Mouse (Mus musculus): ENCODE measurements around the gene Sstr5. TPM values are rescaled to one million over a fixed set of nuclear protein-coding genes. Genes with fewer than 3 reads are reported as not detected.

Gene Sstr5
- polyA plus RNA-seq, 1 experiment from 2014 or later = not detected

DNA sequence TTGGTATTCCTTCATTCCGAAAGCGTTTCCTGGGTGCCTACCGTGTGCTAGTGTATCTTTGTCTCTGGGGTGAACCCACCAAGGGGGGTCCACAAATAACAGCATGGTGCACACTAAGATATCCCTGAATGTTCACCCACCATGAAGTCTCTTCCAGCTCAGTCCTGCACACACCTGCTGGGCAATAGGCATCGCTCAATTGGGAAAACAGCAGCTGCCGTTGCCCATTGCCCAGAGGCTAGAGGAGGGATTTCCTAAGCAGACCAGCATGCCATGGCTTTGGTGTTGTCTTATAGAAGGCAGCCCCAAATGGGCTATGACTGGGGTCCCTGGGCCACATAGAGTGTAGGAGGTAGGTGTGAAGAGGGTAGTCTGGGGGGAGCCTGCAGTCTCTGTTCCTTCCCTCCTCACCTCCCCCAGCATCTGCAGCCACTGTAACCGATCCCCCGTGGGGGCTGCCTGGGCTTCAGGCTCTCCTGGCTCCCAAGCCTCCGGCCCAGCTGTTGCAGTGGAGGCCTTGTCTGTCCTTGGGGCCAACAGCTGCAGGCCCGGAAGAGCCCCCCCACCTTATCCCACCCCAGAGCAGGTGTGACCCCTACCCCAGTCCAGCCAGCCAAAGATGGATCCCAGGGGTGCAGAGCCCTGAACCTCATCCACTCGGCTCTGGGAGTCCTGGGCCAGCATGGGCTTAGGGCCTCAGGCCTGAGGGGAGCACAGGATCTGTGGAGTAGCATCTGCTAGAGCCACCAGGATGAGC is 13.2 kb upstream of the Sstr5 start:
- Histone ChIP-seq H3K27ac (peak overlapping the region; percentile 11; the same call in 1 of the 2 replicates), H3K4me1 (0 out of 2 replicates have a peak, but pooled peaks cover 3% of the 10 kb centered on the region), H3K36me3 (replicated peaks) (no peaks in the 10 kb centered on the region), H3K9me3 (no peaks in the 10 kb centered on the region), H3K4me3 (no peak overlapping the region), H3K27me3 (ENCODE audit: poor library complexity, severe bottlenecking) (peaks cover 15% of the 10 kb centered on the region; the same call in 1 of the 2 replicates)
- WGBS = 80% methylated on average over 10 of the region's 10 CpGs
- DNase-seq (ENCODE audit: extremely low spot score, low spot score) = no peak

DNA sequence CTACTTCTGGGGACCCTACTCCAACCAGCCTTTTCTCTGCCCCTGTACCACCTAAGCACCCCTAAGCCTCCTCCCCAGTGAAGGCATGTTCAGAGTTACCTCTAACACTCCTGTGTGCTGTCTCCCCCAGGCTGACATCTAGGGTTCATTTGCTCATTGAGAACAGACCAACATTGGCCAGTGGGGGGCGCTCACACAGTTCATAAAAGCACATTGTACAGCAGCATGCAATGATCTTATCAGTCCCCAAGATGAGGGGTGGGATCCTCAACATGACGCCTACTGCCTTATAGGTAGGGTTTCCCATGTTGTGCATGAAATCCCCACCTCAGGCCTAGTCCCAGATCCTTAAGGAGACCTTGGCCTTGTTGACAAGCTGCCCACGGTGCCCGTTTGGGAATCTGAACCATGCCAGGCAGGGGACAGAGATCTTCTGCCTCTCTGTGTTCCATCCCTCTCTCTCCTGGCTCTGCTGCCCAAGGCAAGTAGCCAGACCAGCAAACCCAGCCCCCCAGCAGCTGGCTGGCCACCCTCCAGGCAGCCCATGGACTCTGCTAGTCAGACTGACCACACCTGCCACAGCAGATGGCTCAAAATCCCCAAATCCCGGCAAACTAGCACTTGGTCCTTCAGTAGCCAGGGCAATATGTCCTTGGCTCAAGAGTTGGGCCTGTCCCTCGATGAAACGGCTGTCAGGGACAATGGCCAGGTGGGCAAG is 11.9 kb upstream of the Sstr5 start:
- no peaks in the 10 kb centered on the region for H3K36me3 ChIP-seq (replicated peaks)
- peak; percentile 69 for DNase-seq (ENCODE audit: extremely low spot score, low spot score)
- H3K27ac ChIP-seq = 0 out of 2 replicates have a peak overlapping the region, but pooled peaks have one; percentile 30
- 61% methylated on average over 7 of the region's 7 CpGs for WGBS
- peaks cover 15% of the 10 kb centered on the region; the same call in 1 of the 2 replicates for H3K27me3 ChIP-seq (ENCODE audit: poor library complexity, severe bottlenecking)
- H3K4me3 ChIP-seq = no peak overlapping the region
- no peaks in the 10 kb centered on the region for H3K9me3 ChIP-seq
- 0 out of 2 replicates have a peak, but pooled peaks cover 3% of the 10 kb centered on the region for H3K4me1 ChIP-seq

- Histone ChIP-seq H3K4me3 (no peak overlapping the region), H3K27ac (no peak overlapping the region), H3K9me3 (no peaks in the 10 kb centered on the region), H3K36me3 (replicated peaks) (no peaks in the 10 kb centered on the region), H3K27me3 (ENCODE audit: poor library complexity, severe bottlenecking) (peaks cover 15% of the 10 kb centered on the region; the same call in 1 of the 2 replicates), H3K4me1 (0 out of 2 replicates have a peak, but pooled peaks cover 3% of the 10 kb centered on the region)
- WGBS = 30% methylated on average over 3 of the region's 3 CpGs
- DNase-seq (ENCODE audit: extremely low spot score, low spot score) = peak; percentile 64
These were observed 10.7 kb upstream of the Sstr5 start for GRCm38 (mm10) chr17:25507799-25508198.

DNA sequence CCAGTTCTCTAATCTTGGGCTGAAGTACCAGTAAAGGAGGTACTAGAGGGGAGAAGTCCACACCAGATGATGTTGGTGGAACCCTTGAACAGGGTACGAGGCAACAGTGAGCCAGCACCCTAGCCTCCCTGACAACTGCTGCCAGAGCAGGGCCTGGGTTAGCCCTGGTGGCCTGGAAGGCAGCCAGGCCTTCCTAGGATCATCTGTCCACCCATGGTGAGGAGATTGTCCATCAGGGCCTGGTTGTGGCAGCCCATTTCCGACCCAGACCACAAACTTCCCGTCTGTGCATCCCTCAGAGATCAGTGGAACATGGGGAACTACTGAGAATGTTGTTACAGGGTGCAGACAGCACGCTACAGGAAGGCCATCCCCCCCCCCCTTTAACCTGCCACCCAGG is 5.5 kb upstream of the Sstr5 start:
- no peak for DNase-seq (ENCODE audit: extremely low spot score, low spot score)
- WGBS = 75% methylated on average over 4 of the region's 4 CpGs

DNA sequence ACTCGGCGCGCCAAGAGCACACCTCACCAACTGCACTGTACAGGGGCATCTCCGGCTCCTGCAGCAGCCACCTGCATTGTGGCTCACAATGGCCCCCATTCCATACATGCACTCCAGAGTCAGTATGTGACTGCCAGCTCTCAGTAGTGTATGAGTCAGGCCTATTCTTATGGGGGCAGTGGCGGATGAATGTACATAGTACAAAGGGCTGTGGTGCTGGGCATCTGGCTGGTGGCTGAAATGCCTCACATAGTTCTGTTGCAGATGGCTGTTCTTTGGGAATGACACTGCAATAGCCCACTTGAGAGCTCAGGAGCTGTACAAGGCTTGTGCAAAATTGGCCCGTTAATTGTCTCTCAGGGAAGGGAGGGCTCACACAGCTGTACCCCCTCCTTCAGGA is 15.0 kb downstream of the Sstr5 start:
- 90% methylated on average over 6 of the region's 6 CpGs for WGBS
- Histone ChIP-seq H3K27ac (no peak overlapping the region), H3K4me3 (no peak overlapping the region), H3K36me3 (replicated peaks) (no peaks in the 10 kb centered on the region), H3K27me3 (ENCODE audit: poor library complexity, severe bottlenecking) (peaks cover 18% of the 10 kb centered on the region), H3K9me3 (no peaks in the 10 kb centered on the region), H3K4me1 (peaks cover 9% of the 10 kb centered on the region)
- no peak for DNase-seq (ENCODE audit: extremely low spot score, low spot score)

More for the DNA sequence above, 5.5 kb upstream of the Sstr5 start:
- Histone ChIP-seq H3K9me3 (no peaks in the 10 kb centered on the region), H3K27ac (no peak overlapping the region), H3K4me3 (no peak overlapping the region), H3K36me3 (replicated peaks) (no peaks in the 10 kb centered on the region), H3K4me1 (peaks cover 2% of the 10 kb centered on the region; the same call in 1 of the 2 replicates), H3K27me3 (ENCODE audit: poor library complexity, severe bottlenecking) (peaks cover 26% of the 10 kb centered on the region)

DNA sequence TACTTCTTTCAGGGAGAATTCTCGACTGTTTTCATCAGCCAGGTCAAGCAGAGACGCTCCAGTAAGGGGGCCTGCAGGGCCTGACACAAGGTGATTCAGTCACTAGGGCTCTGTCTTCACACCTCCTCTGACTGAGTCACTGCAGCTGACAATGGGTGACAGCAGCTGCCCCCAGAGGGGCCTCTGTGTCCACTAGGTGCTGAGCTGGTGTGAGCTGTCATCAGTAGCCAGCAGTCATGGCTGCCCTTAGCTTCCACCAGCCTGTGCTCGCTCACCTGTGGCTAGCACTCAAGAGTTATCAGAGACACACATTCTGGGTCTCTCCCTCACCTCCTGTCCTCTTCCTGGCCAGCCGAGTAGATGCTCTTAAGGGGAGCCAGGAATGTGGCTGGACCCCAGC is 16.3 kb downstream of the Sstr5 start:
- no peaks in the 10 kb centered on the region for H3K9me3 ChIP-seq
- no peak overlapping the region for H3K27ac ChIP-seq
- WGBS = 70% methylated on average over 4 of the region's 4 CpGs
- H3K4me3 ChIP-seq = no peak overlapping the region
- no peaks in the 10 kb centered on the region for H3K36me3 ChIP-seq (replicated peaks)
- DNase-seq (ENCODE audit: extremely low spot score, low spot score) = no peak
- H3K27me3 ChIP-seq (ENCODE audit: poor library complexity, severe bottlenecking) = peaks cover 30% of the 10 kb centered on the region
- peaks cover 19% of the 10 kb centered on the region for H3K4me1 ChIP-seq

GRCm38 (mm10) chr17:25480152-25480551 is 16.9 kb downstream of the Sstr5 start:
- Histone ChIP-seq H3K27ac (no peak overlapping the region), H3K4me3 (no peak overlapping the region), H3K4me1 (peaks cover 23% of the 10 kb centered on the region), H3K36me3 (replicated peaks) (no peaks in the 10 kb centered on the region), H3K27me3 (ENCODE audit: poor library complexity, severe bottlenecking) (peaks cover 37% of the 10 kb centered on the region), H3K9me3 (no peaks in the 10 kb centered on the region)
- no peak for DNase-seq (ENCODE audit: extremely low spot score, low spot score)
- 64% methylated on average over 8 of the region's 8 CpGs for WGBS

GRCm38 (mm10) chr17:25475946-25476744 is 20.9 kb downstream of the Sstr5 start:
- 40% methylated on average over 19 of the region's 19 CpGs for WGBS
- Histone ChIP-seq H3K9me3 (no peaks in the 10 kb centered on the region), H3K36me3 (replicated peaks) (no peaks in the 10 kb centered on the region), H3K27me3 (ENCODE audit: poor library complexity, severe bottlenecking) (peaks cover 74% of the 10 kb centered on the region), H3K27ac (no peak overlapping the region), H3K4me3 (no peak overlapping the region), H3K4me1 (peaks cover 44% of the 10 kb centered on the region)
- peak; percentile 53 for DNase-seq (ENCODE audit: extremely low spot score, low spot score)

DNA sequence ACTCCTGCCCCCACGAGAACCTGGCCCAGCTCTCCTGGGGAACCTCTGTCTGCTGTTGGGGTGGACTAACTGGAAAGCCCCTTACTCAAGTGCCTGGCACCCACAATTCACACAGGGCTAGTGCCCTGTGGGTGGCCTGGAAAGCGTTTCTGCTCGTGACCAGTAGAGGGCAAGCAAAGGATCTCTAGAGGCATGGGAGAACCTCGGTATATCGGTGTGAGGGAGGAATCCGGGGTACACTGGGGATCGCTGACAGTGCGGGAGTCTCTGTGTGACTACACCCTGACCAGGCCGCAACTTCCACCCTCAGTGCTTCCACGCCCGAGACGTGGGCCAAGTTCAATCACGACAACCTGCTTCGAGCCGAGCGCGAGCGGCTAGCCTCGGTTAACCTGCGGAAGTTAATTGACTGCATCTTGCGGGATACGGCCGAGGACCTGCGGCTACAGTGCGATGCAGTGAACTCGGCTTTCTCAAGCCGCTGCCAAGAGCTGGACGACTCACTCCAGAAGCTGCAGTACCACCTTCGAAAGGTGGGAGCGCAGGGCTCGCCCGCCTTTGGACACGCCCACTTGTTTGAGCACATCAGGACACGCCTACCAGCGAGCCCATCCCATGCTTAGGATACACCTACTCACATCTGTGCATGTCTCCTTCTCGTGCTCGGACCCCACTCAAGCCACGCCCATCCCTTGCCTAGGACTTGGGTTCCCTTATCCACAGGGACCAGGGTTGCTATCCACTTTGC is 22.6 kb downstream of the Sstr5 start:
- Histone ChIP-seq H3K27me3 (ENCODE audit: poor library complexity, severe bottlenecking) (peaks cover 79% of the 10 kb centered on the region), H3K9me3 (no peaks in the 10 kb centered on the region), H3K27ac (no peak overlapping the region), H3K4me1 (peaks cover 43% of the 10 kb centered on the region), H3K36me3 (replicated peaks) (no peaks in the 10 kb centered on the region), H3K4me3 (peak overlapping the region; percentile 53)
- 2% methylated on average over 38 of the region's 38 CpGs for WGBS
- DNase-seq (ENCODE audit: extremely low spot score, low spot score) = peak; percentile 70

DNA sequence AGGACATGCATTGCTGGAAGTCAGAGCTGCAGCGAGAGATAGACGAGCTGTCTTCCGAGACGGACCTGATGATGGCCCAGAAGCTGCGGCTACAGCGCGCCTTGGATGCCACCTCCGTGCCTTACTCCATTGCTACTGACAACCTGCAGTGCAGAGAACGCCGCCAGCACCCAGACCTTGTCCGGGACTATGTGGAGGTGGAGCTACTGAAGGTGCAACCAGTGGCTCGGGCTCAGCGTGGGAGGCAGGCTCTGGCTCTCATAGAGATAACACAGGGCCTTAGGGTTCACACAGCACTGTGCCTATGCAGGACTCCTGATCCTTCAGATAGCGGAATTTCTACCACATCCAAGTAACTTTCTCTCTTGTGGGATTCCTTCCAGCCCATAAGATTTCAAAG is 25.0 kb downstream of the Sstr5 start:
- peaks cover 89% of the 10 kb centered on the region for H3K27me3 ChIP-seq (ENCODE audit: poor library complexity, severe bottlenecking)
- peaks cover 41% of the 10 kb centered on the region for H3K4me1 ChIP-seq
- DNase-seq (ENCODE audit: extremely low spot score, low spot score) = no peak
- H3K9me3 ChIP-seq = no peaks in the 10 kb centered on the region
- 62% methylated on average over 14 of the region's 14 CpGs for WGBS
- no peaks in the 10 kb centered on the region for H3K36me3 ChIP-seq (replicated peaks)
- no peak overlapping the region for H3K4me3 ChIP-seq
- H3K27ac ChIP-seq = no peak overlapping the region

DNA sequence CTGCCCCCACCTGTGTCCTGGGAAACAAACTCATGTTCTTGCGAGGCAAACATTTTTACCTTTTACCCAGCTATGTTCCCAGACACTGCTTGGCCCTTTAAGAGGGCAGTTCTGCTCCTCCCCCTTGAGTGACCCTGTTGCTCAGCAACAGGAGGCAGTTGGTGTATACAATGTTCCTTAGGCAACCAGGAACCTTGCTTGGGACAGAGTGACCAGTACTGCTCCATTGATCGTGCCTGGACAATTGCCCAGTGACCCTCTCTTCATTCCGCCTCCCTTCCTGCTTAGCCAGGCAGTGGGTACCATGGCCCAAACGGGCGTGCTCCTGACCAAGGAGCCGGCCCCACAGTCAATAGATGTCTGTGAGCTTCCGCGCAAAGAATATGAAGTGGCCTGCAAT is 25.7 kb downstream of the Sstr5 start:
- H3K4me1 ChIP-seq = peaks cover 37% of the 10 kb centered on the region
- no peaks in the 10 kb centered on the region for H3K9me3 ChIP-seq
- peak; percentile 27 for DNase-seq (ENCODE audit: extremely low spot score, low spot score)
- H3K27me3 ChIP-seq (ENCODE audit: poor library complexity, severe bottlenecking) = peaks cover 83% of the 10 kb centered on the region
- H3K36me3 ChIP-seq (replicated peaks) = no peaks in the 10 kb centered on the region
- H3K4me3 ChIP-seq = no peak overlapping the region
- WGBS = 57% methylated on average over 8 of the region's 8 CpGs
- H3K27ac ChIP-seq = no peak overlapping the region

DNA sequence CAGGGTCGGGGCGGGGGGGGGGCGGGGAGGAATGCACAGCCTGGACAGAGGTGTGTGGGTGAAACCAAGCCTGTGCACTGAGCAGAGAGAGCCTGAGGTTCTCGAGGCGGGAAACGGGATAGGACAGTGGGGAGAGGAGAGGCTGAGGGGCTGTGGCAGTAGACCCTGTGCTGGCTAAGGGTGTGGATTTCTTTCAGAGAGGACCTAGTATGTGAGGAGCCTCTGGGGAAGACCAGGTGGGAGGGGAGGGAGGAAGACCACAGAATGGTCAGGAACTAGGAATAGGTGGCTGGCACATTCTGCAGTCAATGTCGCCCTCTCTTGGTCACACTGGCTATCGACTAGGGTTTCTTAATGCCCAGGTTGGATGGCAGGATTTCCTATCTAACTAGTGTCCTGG is 27.3 kb downstream of the Sstr5 start:
- WGBS = 42% methylated on average over 8 of the region's 8 CpGs
- no peak overlapping the region for H3K4me3 ChIP-seq
- H3K27me3 ChIP-seq (ENCODE audit: poor library complexity, severe bottlenecking) = peaks cover 72% of the 10 kb centered on the region
- H3K4me1 ChIP-seq = peaks cover 25% of the 10 kb centered on the region
- H3K9me3 ChIP-seq = no peaks in the 10 kb centered on the region
- no peaks in the 10 kb centered on the region for H3K36me3 ChIP-seq (replicated peaks)
- peak; percentile 75 for DNase-seq (ENCODE audit: extremely low spot score, low spot score)
- H3K27ac ChIP-seq = no peak overlapping the region

All from forebrain, embryonic 10.5 days (tissue).